Mouse (Mus musculus): ENCODE measurements around the gene 1810049J17Rik. TPM values are rescaled to one million over a fixed set of nuclear protein-coding genes. Genes with fewer than 3 reads are reported as not detected.

Gene 1810049J17Rik
- polyA plus RNA-seq, 1 experiment = 1.8 TPM

- no peaks in the 10 kb centered on the region for H3K27me3 ChIP-seq (ENCODE audit: control insufficient read depth, insufficient read depth, low read length)
- TF ChIP-seq POLR2A (IDR thresholded peaks at IDR 0.05; ENCODE audit: control insufficient read depth, low read depth, low read length) = no peak
- no peak for TF ChIP-seq CTCF (IDR thresholded peaks at IDR 0.05; ENCODE audit: control insufficient read depth, insufficient read depth, insufficient replicate concordance, low read depth, low read length)
- H3K36me3 ChIP-seq (ENCODE audit: control insufficient read depth, insufficient read depth, low read length) = no peaks in the 10 kb centered on the region
- no peak overlapping the region for H3K4me3 ChIP-seq (ENCODE audit: control insufficient read depth, low read depth, low read length)
- H3K27ac ChIP-seq (ENCODE audit: control insufficient read depth, insufficient read depth, low read depth, low read length) = no peak overlapping the region
- H3K4me1 ChIP-seq (ENCODE audit: control insufficient read depth, insufficient read depth, low read length) = no peaks in the 10 kb centered on the region
Observed at GRCm38 (mm10) chr15:12366072-12366469, 44.4 kb upstream of the 1810049J17Rik start.

- H3K4me3 ChIP-seq (ENCODE audit: control insufficient read depth, low read depth, low read length) = no peak overlapping the region
- H3K27ac ChIP-seq (ENCODE audit: control insufficient read depth, insufficient read depth, low read depth, low read length) = no peak overlapping the region
- no peak for TF ChIP-seq CTCF (IDR thresholded peaks at IDR 0.05; ENCODE audit: control insufficient read depth, insufficient read depth, insufficient replicate concordance, low read depth, low read length)
- no peak for TF ChIP-seq POLR2A (IDR thresholded peaks at IDR 0.05; ENCODE audit: control insufficient read depth, low read depth, low read length)
- no peaks in the 10 kb centered on the region for H3K36me3 ChIP-seq (ENCODE audit: control insufficient read depth, insufficient read depth, low read length)
- H3K27me3 ChIP-seq (ENCODE audit: control insufficient read depth, insufficient read depth, low read length) = no peaks in the 10 kb centered on the region
- H3K4me1 ChIP-seq (ENCODE audit: control insufficient read depth, insufficient read depth, low read length) = peaks cover 2% of the 10 kb centered on the region; the same call in 1 of the 2 replicates
Observed at GRCm38 (mm10) chr15:12365416-12366071, 43.8 kb upstream of the 1810049J17Rik start.

GRCm38 (mm10) chr15:12364096-12364495 lies 42.4 kb upstream of the 1810049J17Rik start:
- H3K27me3 ChIP-seq (ENCODE audit: control insufficient read depth, insufficient read depth, low read length) = no peaks in the 10 kb centered on the region
- H3K4me1 ChIP-seq (ENCODE audit: control insufficient read depth, insufficient read depth, low read length) = peaks cover 2% of the 10 kb centered on the region; the same call in 1 of the 2 replicates
- TF ChIP-seq POLR2A (IDR thresholded peaks at IDR 0.05; ENCODE audit: control insufficient read depth, low read depth, low read length) (no peak), CTCF (IDR thresholded peaks at IDR 0.05; ENCODE audit: control insufficient read depth, insufficient read depth, insufficient replicate concordance, low read depth, low read length) (no peak)
- no peak overlapping the region for H3K4me3 ChIP-seq (ENCODE audit: control insufficient read depth, low read depth, low read length)
- no peaks in the 10 kb centered on the region for H3K36me3 ChIP-seq (ENCODE audit: control insufficient read depth, insufficient read depth, low read length)
- H3K27ac ChIP-seq (ENCODE audit: control insufficient read depth, insufficient read depth, low read depth, low read length) = no peak overlapping the region

- H3K27ac ChIP-seq (ENCODE audit: control insufficient read depth, insufficient read depth, low read depth, low read length) = no peak overlapping the region
- TF ChIP-seq CTCF (IDR thresholded peaks at IDR 0.05; ENCODE audit: control insufficient read depth, insufficient read depth, insufficient replicate concordance, low read depth, low read length) = no peak
- no peak for TF ChIP-seq POLR2A (IDR thresholded peaks at IDR 0.05; ENCODE audit: control insufficient read depth, low read depth, low read length)
- H3K4me3 ChIP-seq (ENCODE audit: control insufficient read depth, low read depth, low read length) = no peak overlapping the region
- H3K27me3 ChIP-seq (ENCODE audit: control insufficient read depth, insufficient read depth, low read length) = no peaks in the 10 kb centered on the region
- no peaks in the 10 kb centered on the region for H3K36me3 ChIP-seq (ENCODE audit: control insufficient read depth, insufficient read depth, low read length)
- peaks cover 2% of the 10 kb centered on the region; the same call in 1 of the 2 replicates for H3K4me1 ChIP-seq (ENCODE audit: control insufficient read depth, insufficient read depth, low read length)
Observed at GRCm38 (mm10) chr15:12362701-12363040, 41.0 kb upstream of the 1810049J17Rik start.

GRCm38 (mm10) chr15:12362001-12362700 lies 40.5 kb upstream of the 1810049J17Rik start:
- H3K27me3 ChIP-seq (ENCODE audit: control insufficient read depth, insufficient read depth, low read length) = no peaks in the 10 kb centered on the region
- H3K4me1 ChIP-seq (ENCODE audit: control insufficient read depth, insufficient read depth, low read length) = peaks cover 2% of the 10 kb centered on the region; the same call in 1 of the 2 replicates
- H3K4me3 ChIP-seq (ENCODE audit: control insufficient read depth, low read depth, low read length) = no peak overlapping the region
- TF ChIP-seq POLR2A (IDR thresholded peaks at IDR 0.05; ENCODE audit: control insufficient read depth, low read depth, low read length) = no peak
- no peaks in the 10 kb centered on the region for H3K36me3 ChIP-seq (ENCODE audit: control insufficient read depth, insufficient read depth, low read length)
- no peak overlapping the region for H3K27ac ChIP-seq (ENCODE audit: control insufficient read depth, insufficient read depth, low read depth, low read length)

- Histone ChIP-seq H3K4me3 (ENCODE audit: control insufficient read depth, low read depth, low read length) (no peak overlapping the region), H3K27ac (ENCODE audit: control insufficient read depth, insufficient read depth, low read depth, low read length) (no peak overlapping the region), H3K27me3 (ENCODE audit: control insufficient read depth, insufficient read depth, low read length) (no peaks in the 10 kb centered on the region), H3K4me1 (ENCODE audit: control insufficient read depth, insufficient read depth, low read length) (peaks cover 2% of the 10 kb centered on the region; the same call in 1 of the 2 replicates), H3K36me3 (ENCODE audit: control insufficient read depth, insufficient read depth, low read length) (no peaks in the 10 kb centered on the region)
- TF ChIP-seq POLR2A (IDR thresholded peaks at IDR 0.05; ENCODE audit: control insufficient read depth, low read depth, low read length) (no peak), CTCF (IDR thresholded peaks at IDR 0.05; ENCODE audit: control insufficient read depth, insufficient read depth, insufficient replicate concordance, low read depth, low read length) (no peak)
Observed at GRCm38 (mm10) chr15:12360519-12361212, 39.0 kb upstream of the 1810049J17Rik start.

GRCm38 (mm10) chr15:12358384-12358783 lies 36.7 kb upstream of the 1810049J17Rik start:
- Histone ChIP-seq H3K36me3 (ENCODE audit: control insufficient read depth, insufficient read depth, low read length) (no peaks in the 10 kb centered on the region), H3K27me3 (ENCODE audit: control insufficient read depth, insufficient read depth, low read length) (no peaks in the 10 kb centered on the region), H3K4me1 (ENCODE audit: control insufficient read depth, insufficient read depth, low read length) (peaks cover 2% of the 10 kb centered on the region; the same call in 1 of the 2 replicates), H3K27ac (ENCODE audit: control insufficient read depth, insufficient read depth, low read depth, low read length) (no peak overlapping the region), H3K4me3 (ENCODE audit: control insufficient read depth, low read depth, low read length) (no peak overlapping the region)
- TF ChIP-seq CTCF (IDR thresholded peaks at IDR 0.05; ENCODE audit: control insufficient read depth, insufficient read depth, insufficient replicate concordance, low read depth, low read length) = no peak
- no peak for TF ChIP-seq POLR2A (IDR thresholded peaks at IDR 0.05; ENCODE audit: control insufficient read depth, low read depth, low read length)

Measured in testis, adult 2 months (tissue).